Mouse (Mus musculus) retina, postnatal 1 day (tissue): ENCODE data around the gene Tgfbr3l.
"Not testable (repeated sequence)": the region's sequence is repeated elsewhere in the genome, so short reads cannot be mapped to it uniquely, and the experiment has no call there.

Experiments
- DNase-seq: peaks from one replicate; pipeline ENCODE4 v3.0.0-alpha.2; 2012

Tgfbr3l gene

GRCm38 (mm10) chr8:4238434-4239192 is 9.4 kb upstream of the Tgfbr3l start, which contains the start of the genes Map2k7 and Gm49320:
Gene Map2k7, plus strand, starts transcription at chr8:4238740.
Gene Gm49320, plus strand, starts transcription at chr8:4238865.
- DNase-seq = peak; percentile 100

- DNase-seq = no peak
These were observed 8.7 kb upstream of the Tgfbr3l start for GRCm38 (mm10) chr8:4239193-4239890.

DNA sequence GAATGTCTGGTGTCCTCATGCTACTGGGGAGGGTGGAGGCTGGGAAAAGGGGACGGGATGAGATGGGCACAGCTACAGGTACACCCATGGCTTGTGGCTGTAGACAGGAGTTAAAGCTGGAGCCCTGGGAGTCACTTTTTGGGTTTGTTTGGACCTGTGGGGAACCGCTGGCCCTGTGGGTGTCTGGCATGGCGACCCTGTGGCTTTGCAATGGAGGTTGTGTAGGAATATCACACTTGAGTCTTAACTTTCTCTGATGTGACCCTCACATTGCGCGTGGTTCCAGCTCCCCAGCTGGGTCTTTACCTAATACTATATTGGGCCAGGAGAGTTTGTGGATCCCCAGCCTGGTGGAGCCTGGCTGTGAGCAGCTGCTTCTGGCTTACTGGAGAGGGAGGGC is 3.0 kb upstream of the Tgfbr3l start:
- no peak for DNase-seq

DNA sequence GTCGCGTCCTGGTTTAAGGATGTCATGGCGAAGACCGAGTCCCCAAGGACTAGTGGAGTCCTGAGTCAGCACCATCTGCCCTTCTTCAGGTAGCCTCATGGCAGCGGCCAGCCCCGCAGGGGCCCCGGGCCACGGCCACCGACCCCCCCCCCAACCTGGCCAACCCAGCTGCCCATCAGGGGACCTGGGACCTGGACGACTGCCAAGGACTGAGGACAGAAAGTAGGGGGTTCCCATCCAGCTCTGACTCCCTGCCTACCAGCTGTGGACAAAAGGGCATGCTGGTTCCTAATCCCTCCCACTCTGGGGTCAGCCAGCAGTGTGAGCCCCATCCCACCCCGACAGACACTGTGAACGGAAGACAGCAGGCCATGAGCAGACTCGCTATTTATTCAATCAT is 2.3 kb upstream of the Tgfbr3l start:
- DNase-seq = no peak

GRCm38 (mm10) chr8:4247241-4247640 is 773 bp upstream of the Tgfbr3l start:
- DNase-seq = no peak

DNA sequence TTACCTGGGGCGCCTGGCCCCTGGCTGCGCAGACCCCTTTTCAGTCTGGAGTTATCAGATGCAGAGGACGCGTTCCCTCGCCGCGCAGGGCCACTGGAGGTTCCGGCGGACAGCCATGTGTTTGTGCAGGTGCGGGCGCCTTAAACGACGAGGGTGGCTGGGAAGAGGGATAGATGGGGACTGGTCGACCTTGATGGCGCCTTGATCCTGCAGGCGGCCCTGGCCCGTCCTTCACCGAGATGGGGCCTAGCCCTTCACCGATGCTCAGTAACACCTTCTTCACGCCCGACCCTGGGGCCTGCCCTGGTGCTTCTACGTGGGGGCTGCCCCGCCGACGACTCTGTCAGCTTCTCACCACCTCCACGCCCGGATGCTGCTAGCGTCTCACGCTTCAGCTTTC is 1.2 kb downstream of the Tgfbr3l start:
- DNase-seq = no peak

- DNase-seq = peak; percentile 87
These were observed 2.4 kb downstream of the Tgfbr3l start for GRCm38 (mm10) chr8:4250306-4250970.

- DNase-seq = no peak
These were observed 4.2 kb downstream of the Tgfbr3l start for GRCm38 (mm10) chr8:4252116-4252760.

GRCm38 (mm10) chr8:4252934-4253841 is 5.2 kb downstream of the Tgfbr3l start, which contains the start of gene Snapc2:
Gene Snapc2, plus strand, starts transcription at chr8:4253080.
- DNase-seq = peak; percentile 98

DNA sequence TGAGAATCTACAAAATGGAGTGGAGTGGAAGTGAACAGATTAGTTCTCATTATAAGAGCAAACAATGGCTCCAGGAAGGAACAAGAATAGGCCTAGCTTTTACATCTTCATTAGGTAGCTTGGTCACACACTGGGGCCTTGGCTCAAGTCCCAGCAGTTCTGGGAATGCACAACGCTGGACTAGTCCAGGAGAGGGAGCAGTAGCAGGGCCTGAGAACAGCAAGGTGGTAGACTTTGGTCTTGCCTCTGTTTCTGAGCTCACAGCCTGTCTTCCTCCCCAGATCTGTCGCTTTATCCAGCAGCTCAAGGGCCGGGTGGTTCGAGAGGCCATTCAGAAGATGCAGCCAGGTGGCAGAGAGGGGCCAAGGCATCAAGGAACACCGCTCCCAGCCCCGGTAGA is 6.0 kb downstream of the Tgfbr3l start:
- DNase-seq = peak; percentile 63

DNA sequence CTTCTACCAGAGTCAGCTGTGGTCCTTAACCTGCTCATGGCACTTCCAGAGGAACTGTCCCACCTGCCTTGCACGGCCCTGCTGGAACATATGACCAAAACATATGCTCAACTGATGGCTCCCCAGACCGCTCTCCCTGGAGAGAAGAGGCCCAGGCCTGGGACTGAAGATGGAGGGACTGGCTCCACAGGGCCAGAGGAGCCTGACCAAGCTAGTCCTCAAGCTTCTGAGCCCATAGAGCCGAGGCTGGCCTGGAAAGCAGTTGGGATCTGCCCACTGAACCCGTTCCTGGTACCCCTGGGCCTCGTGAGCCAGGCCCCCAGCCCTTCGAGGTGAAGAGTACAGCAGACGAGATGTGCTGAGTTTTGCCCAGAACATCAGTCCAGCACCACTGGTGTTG is 7.5 kb downstream of the Tgfbr3l start:
- not testable (repeated sequence) for DNase-seq

DNA sequence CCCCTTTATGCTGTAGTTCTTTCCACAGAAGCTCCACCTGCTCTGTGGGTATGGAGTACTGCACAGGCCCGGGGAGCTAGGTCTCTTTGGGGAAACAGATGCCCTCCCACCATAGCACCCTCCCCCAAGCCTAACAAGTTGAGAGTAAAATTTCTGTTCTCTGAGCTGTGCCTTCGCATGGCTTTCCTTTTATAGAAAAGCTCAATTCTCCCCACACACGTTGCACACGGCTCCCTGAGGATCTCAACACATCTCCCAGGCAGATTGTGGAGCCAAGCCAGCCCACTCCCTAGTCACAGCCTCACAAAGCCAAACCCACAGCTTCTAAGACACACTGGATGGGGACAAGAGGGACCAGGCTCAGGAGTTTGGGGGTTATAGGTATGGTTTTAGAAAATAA is 8.9 kb downstream of the Tgfbr3l start:
- no peak for DNase-seq

- DNase-seq = no peak
These were observed 9.3 kb downstream of the Tgfbr3l start for GRCm38 (mm10) chr8:4257350-4257749.

DNA sequence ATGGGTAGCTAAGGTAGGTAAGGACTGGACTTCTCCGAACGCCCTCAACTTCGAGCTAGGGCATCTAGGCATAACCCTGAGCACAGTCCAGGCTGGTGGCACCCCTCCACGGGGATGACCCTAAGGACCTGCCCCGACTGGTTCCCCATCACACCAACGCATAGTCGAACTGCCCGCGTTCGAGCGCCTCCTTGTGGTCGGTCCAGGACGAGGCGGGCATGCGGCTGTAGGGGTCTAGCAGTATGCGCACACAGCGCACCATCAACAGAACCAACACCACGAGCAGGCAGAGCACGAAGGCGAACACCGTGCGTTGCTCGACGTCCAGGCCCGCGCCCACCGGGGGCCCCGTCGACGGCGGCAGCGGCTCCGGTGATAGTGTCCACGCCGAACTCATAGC is 10.2 kb downstream of the Tgfbr3l start:
- DNase-seq = peak; percentile 86

- no peak for DNase-seq
These were observed 10.7 kb downstream of the Tgfbr3l start for GRCm38 (mm10) chr8:4258678-4259077.

DNA sequence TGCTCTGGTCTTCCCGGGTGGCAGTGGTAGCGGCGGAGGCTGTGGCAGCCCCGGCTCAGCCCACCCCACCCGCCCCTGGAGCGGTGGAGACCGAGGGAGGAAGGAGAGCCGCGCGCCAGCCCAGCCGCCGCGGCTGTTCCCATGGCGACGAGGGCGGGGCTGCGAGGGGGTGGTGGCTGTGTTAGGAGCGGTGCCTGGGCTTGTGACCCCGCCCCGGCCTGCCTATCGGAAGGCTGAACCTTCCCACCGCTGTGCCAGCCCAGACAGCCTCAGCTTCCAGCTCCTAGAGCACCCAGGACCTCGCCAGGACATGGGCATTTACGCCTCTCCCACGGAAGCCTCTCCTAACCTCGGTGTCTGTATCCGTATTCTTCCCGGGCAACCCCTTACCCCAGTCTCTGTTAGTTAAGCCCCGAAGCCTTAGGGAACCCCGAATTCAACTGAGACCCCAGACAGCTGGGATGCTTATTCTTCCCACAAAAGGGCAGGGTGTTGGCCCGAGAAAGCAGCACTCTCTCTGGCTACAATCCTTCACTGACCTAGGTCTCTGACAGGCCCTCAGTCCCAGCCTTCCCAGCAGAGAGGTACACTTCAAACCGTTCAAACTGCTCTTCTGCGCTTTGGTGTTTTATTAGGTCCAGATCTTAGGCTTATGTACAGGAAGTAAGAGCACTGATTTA is 11.3 kb downstream of the Tgfbr3l start, which contains the start of gene Ctxn1:
Gene Ctxn1 (minus strand): TSS at position 150 of the 680 bp plus-strand sequence.
- peak; percentile 96 for DNase-seq

- DNase-seq = no peak
These were observed 11.8 kb downstream of the Tgfbr3l start for GRCm38 (mm10) chr8:4259805-4260170.

DNA sequence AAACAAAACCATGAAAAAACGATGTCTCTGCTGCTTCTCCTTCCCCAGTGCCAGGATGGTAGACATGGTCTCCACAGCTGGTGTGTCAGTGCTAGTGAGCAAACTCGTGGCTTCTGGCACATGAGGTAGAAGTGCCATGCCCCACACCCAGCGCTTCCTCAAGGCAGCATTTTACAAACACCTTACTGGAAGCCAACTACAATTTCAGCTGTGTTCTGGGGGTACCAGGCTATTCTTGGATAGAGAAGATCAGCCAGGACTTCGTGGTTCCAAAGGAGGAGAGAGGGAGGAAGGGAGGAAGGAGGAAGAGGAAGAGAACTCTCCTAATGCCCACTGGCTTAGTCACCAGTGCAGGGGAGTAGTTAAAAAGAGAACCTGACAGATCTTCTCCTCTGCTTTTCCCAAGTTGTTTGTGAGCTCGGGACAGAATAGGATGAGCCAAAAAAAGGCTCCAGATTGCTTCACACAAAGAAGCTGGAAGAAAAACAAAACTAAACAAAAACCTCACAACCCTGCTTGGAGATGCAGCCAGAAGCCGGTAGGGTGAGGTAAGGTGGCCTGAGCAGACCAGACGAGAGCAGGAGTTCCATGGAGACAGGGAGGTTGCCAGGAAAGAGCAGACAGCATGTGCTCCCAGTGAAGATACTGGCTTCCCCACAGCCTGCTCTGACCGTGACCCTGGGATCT is 15.2 kb downstream of the Tgfbr3l start:
- no peak for DNase-seq

- no peak for DNase-seq
These were observed 17.3 kb downstream of the Tgfbr3l start for GRCm38 (mm10) chr8:4265160-4265914.

- DNase-seq = peak; percentile 30
These were observed 19.6 kb downstream of the Tgfbr3l start for GRCm38 (mm10) chr8:4267627-4268026.
